Mouse (Mus musculus) cerebellum, adult 18-20 months (tissue): ENCODE measurements at regions not wholly inside any gene's neighbourhood (a gene's known extent, or its start where the extent isn't known, plus 50 kb on each side); places are given as distances from the start of the nearest gene placed in this dataset.
A peak's percentile ranks its signal among the peaks of the same experiment; 100 is the strongest.
"Not testable (repeated sequence)": the region's sequence is repeated elsewhere in the genome, so short reads cannot be mapped to it uniquely, and the experiment has no call there.

Experiments
- DNase-seq, 2 experiments: peaks; one replicate each; pipeline ENCODE4 v3.0.0; 2021

DNA sequence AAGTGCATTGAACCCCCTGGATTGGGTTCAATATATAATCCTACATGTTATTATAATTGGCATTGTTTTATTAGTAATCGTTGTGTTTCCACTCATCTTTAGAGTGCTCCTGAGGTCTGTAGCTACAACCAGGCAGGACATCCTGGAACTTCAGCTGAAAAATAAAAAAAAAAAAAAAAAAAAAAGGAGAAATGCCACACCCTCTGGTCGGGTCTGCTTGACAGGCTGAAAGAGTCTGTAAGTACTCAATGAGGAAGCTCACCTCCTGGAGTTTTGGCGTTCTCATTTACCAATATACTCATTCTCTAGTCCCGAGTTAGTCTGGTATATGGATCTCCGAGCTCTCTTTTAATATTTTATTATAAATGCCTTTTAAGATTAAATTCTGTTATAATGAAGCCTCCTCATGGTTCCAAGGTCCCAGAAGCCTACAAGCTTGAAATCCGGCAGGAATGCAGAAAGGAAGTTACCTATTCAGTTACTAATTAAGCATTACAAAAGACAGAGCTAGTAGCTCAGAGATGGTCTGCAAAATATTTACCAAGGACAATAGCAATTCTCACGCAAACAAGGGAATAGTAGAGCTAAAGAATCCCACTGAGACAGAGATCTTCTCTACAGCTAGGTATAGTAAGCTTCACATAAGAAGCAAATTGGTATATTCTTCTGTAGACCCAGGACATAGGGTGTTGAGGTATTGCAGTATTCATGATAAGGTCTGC, 745.7 kb upstream of the Gm5150 start:
- no peak for DNase-seq

DNA sequence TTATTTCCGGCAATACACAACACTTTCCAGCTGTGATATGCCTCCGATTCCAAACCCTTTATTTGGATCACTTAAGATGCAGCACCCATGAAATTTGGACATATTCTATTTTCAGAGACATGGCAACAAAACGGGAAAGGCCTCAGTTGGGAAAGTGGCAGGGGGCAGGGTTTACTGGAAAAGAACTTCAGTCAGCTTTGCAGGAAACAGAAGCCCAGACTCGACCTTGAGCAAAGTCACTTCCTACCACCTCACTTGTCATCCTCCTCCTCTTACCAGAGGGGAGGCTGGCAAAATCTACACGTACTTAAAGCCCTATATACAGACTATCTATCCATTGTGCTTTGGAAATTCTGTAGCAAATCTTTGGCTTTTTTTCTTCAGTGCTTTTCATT, 727.7 kb upstream of the Gm5150 start:
- no peak for DNase-seq

DNA sequence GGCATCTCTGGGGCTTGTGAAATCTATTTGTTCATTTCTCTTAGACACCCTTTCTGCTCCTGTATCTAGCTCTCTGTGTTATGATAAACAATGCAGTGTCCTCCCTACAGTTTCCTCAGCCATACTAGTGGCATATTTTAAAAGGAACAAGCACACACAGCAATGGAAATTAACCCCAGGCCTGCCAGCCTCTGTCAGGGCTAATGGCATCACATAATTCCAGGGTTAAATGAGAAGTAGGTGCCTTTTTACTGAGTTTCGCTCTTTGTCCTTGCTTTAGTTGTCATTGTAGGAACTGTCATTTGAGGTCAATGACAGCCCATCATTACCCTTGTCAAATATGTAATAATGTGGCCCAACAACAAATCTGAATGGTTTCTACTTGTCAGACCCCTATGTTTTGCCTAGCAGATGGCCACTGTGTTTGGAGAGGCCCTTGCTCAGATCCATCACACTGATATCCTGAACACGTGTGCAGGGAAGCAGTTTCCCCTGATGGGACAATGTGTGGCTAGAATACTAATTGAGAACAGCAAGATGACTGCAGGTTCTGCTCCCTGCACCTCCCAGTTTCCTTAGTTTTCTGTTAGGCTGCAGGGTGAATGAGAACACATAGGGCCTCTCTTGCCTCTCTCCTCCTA, 727.2 kb upstream of the Gm5150 start:
- no peak for DNase-seq

DNA sequence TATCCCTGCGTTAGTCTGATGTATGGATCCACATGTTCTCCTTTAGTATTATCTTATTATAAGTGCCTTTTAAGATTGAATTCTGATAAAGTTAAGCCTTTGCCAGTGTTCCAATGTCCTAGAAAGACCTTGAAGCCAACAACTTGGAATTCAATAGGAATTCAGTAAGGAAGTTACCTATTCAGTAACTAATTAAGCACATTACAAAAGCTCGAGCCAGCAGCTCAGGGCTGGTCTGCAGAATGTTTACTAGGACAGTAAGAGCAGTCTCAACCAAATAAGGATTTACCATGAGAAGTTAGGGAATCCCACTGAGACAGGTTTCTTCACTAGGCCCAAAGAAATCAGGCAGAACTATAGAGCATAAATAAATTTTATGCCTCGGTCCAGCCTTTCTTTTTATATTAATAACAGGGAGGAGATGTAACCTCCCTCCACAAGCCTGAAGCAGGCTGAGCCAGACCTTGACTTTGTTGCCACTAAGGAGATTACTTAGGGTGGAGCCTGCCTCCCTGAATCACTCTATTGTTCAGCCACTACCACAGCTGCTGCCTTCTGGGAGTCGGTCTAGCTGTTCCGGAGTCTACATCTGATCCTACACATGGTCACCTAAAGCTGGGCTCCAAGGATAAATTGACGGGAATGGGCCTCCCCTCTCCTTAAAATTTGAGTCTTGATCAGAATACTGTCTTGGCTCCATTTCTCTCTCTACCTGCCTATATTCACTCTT, 718.3 kb upstream of the Gm5150 start:
- DNase-seq, result not testable (repeated sequence)

DNA sequence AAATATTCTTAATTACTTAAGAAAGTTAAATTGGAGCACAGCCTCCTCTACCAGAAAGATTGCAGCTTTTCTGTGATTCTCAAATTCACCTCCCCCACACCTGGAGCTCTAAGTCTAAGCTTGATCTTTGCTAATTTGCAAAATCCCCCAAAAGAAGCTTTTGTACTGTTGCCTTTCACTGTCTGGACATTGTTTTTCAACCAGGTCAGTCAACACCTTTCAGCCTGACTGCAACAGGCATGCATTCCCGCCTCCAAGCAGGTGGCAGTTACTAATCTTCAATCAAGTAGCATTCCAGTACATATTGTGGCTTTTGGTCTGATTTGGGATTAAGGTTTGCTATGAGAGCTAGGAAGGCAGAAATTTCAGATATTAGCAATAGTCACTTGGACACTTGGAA, 717.4 kb upstream of the Gm5150 start:
- DNase-seq, result no peak

GRCm38 (mm10) chr3:16690955-16691354, 684.7 kb upstream of the Gm5150 start:
- peak; percentile 2 to 6 for DNase-seq

GRCm38 (mm10) chr3:16688973-16689372, 682.7 kb upstream of the Gm5150 start:
- no peak for DNase-seq

GRCm38 (mm10) chr3:16657566-16657965, 651.3 kb upstream of the Gm5150 start:
- no peak for DNase-seq
